Mouse (Mus musculus): ENCODE data around the gene Lgals1.

The Lgals1 gene

GRCm38 (mm10) chr15:78908982-78909381 lies 17.5 kb upstream of the Lgals1 start:
- no peak for DNase-seq (ENCODE audit: low read depth, low spot score)

- no peak for DNase-seq (ENCODE audit: low read depth, low spot score)
Measured at GRCm38 (mm10) chr15:78912040-78912439, 14.5 kb upstream of the Lgals1 start.

DNA sequence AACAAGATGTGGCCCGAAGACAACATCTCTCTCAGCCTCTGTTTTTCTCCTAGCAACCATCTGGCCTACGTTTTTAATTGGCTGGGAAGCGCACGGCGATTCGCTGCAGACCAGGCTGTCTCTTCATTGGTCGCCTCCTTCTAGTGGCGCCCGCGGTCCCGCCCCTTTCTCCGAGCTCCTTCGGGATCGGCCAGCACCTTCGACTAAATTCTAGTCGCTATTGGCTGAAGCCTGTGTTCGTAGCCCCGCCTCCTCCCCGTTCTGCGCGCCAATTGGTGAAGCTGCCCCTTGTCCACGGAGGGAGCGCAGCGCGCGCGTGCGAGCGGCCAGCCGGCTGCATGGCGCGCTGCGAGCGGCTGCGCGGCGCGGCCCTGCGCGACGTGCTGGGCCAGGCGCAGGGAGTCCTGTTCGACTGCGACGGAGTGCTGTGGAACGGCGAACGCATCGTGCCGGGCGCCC lies 12.9 kb upstream of the Lgals1 start, which contains the start of gene Pdxp:
Gene Pdxp (plus strand): TSS at position 288 of the 459 bp plus-strand sequence.
- peak; percentile 95 for DNase-seq (ENCODE audit: low read depth, low spot score)

DNA sequence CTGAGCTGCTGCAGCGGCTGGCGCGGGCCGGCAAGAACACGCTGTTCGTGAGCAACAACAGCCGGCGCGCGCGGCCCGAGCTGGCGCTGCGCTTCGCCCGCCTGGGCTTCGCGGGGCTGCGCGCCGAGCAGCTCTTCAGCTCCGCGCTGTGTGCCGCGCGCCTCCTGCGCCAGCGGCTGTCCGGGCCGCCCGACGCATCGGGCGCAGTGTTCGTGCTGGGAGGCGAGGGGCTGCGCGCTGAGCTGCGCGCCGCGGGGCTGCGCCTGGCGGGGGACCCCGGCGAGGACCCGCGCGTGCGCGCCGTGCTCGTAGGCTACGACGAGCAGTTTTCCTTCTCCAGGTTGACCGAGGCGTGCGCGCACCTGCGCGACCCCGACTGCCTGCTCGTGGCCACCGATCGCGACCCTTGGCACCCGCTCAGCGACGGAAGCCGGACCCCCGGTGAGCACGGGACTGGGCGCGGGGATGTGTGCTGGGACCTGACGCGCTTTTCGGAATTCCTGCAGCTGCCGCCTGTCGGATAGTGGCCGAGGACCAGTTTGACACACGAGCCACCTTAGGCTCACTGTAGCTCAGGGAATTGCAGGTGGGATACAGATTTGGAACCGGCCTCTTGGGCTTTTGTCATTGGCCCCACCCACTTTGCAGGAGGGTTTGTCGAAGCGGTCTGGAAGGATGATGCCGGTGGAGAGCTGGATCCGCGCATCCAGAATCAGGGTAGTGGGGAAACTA lies 12.3 kb upstream of the Lgals1 start:
- DNase-seq (ENCODE audit: low read depth, low spot score) = no peak

- no peak for DNase-seq (ENCODE audit: low read depth, low spot score)
Measured at GRCm38 (mm10) chr15:78914823-78915659, 11.5 kb upstream of the Lgals1 start.

DNA sequence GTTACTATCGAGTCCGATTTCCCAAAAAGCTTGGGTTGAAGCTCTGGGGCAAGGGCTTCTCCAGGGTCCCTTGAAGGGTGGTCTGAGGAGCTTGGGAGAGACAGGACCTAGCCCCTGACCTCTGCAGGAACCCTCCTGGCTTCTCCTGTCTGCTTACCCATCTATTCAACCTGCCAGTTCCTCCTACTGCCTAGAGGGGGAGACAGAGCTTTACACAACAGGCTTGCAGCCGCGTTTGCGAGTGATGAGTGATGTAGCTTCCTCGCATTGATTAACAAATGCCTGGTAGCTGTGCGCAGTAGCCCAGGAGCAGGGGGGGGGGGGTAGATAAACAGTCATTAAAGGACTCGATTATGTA lies 10.9 kb upstream of the Lgals1 start:
- no peak for DNase-seq (ENCODE audit: low read depth, low spot score)

DNA sequence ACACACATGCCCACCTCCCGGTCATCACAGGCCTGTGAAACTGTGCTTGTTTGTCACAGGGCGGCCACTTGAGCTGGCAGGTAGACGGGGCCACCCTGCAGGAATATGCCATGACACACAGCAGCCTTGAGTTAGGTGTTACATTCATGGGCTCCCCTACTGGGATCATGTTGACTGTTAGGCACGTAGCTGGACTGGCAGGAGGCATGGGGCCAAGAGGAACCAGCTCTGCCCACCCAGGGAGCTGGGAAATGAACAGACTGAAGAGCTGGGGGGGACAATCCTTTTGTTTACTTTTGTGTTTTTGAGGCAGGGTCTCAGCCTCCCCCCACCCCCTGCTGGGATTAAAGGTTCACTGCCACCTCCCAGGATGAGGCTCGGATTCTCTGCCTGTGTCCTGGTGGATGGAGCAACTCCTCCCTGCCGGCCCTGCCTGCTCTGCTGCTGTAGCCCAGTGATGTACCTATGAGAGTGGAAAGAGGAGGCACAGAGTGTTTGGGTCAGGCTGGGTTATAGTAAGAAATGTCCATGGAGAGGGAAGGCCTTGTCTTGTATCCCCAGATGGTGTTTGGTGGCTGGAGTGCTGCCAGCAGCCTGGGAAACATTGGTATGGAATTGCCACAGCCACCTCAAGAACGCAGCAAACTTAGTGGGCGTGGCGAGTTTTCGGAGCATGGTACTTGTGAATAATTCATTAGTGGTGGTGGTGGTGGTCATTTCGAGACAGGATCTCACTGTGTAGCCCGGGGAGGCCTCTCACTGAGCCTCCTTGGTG lies 10.3 kb upstream of the Lgals1 start:
- no peak for DNase-seq (ENCODE audit: low read depth, low spot score)

DNA sequence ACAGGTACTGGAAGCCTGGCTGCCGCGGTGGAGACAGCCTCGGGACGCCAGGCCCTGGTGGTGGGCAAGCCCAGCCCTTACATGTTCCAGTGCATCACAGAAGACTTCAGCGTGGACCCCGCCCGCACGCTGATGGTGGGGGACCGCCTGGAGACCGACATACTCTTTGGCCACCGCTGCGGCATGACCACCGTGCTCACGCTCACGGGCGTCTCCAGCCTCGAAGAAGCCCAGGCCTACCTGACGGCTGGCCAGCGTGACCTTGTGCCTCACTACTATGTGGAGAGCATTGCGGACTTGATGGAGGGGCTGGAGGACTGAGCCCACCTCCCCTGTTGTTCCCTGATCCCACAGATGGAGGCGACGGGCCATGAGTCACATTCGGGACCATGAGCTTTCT lies 8.4 kb upstream of the Lgals1 start:
- DNase-seq (ENCODE audit: low read depth, low spot score) = no peak

- no peak for DNase-seq (ENCODE audit: low read depth, low spot score)
Measured at GRCm38 (mm10) chr15:78919914-78920313, 6.6 kb upstream of the Lgals1 start.

DNA sequence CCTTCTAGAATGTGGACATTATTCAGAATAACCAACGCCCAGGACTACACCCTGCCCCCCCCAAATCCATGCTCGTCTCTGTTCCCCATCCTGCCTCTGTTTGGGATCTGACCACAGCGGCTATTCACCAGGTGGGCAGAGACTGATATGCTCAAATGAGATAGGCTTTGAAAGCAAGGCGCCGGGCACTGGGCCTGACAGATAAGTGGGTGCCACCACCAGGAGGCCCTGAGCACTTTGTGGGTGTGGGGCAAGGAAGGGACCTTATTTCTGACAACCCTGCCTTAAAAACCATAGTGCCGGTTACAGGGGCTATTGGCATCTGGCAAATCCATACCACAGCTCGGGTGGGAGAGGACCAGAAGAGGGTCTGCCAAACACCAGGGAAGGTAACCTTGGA lies 3.8 kb upstream of the Lgals1 start:
- DNase-seq (ENCODE audit: low read depth, low spot score) = no peak

GRCm38 (mm10) chr15:78923585-78923984 lies 2.9 kb upstream of the Lgals1 start:
- DNase-seq (ENCODE audit: low read depth, low spot score) = no peak

DNA sequence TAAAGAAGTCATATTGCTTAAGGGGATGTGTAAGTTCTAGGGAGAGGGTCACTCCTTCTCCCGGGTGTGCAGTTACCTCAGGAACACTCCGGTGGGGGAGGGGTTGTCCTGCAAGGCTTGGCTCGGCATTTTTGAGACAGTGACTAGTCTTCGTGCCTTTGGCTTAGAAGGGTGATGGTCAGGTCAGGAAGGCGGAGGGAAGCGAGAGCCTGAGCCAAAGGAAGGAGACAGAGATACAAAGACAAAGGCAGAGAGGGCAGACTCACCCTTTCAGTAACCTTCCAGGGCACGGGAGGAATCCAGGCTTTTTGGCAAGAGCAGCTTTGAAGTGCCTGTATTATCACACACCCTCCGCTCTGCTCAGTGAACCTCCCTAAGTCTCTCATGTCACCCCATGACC lies 1.4 kb upstream of the Lgals1 start:
- no peak for DNase-seq (ENCODE audit: low read depth, low spot score)

- DNase-seq (ENCODE audit: low read depth, low spot score) = no peak
Measured at GRCm38 (mm10) chr15:78927021-78927787, 679 bp downstream of the Lgals1 start.

DNA sequence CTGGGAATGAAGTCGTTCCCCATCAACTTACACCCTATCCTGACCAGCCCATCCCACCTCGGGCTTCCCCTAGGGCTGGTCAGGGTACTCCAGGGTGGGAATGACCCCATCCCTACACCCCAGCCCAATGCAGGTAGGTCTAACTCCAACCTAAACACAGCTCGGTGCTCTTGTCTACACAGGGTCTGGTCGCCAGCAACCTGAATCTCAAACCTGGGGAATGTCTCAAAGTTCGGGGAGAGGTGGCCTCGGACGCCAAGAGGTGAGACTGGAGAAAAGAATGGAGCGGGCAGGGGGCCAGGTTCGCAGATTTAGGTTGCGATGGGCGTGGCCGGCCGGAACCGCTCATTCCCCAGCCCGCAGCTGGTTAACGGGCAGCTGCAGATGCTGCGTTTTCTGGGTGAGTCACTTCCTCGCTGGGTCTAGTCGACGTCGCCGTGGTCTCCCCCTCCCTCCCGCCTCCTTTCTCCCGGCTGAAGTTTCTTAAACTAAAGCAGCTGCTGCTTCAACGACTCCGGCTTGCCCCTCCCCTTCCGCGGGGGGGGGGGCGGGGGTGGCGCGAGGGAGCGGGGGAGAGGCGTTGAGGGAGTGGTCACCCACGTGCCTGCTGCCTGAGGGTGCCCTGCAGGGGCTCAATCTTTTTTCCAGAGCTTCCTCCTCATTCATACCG lies 1.4 kb downstream of the Lgals1 start:
- DNase-seq (ENCODE audit: low read depth, low spot score) = no peak

DNA sequence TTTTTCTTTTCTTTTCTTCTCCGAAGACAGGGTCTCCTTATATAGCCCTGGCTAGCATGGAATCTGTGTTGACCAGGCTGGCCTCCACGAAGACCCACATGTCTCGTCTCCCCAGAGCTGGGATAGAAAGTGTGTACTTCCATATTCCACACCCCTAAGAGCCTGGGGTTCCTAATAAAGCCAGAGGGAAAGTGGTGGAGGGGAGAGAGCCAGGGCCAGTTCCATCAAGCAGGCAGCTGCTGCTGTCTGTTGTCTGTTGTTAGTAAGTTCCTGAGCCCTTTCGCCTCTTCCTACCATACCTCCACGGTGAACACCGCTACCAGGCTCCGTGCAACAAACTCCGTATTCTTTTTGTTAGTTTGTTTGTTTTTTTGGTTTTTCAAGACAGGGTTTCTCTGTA lies 2.0 kb downstream of the Lgals1 start:
- DNase-seq (ENCODE audit: low read depth, low spot score) = no peak

- DNase-seq (ENCODE audit: low read depth, low spot score) = no peak
Measured at GRCm38 (mm10) chr15:78930192-78930706, 3.7 kb downstream of the Lgals1 start.

DNA sequence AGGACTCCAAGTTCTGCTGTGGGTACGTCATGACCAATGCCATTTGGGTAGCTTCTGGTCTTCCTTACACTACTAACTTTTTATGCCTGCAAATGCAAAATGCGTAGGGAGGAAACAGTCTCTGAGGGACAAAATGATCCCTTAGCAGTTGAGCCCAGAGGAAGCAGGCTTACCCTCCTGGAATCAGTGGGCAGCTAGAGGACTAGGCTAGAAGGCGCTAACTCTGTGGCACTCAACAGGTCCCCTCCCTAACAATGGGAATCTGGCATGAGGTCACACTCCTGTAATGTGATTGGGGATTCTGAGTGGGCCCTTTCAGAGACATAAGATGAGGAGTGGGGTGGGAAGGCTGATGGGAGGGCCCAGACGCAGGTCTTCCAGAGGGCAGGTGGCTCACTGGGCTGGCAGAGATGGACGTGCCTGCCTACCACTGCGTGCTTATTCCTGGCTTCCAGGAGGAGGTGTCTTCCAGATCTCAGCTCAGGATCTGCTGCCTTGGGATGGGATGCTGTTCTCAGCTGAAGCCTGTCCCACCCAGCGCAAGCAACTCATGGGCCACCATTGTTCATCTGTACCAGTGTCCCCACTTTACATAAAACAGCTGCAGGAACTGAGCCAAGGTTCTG lies 4.4 kb downstream of the Lgals1 start:
- no peak for DNase-seq (ENCODE audit: low read depth, low spot score)

GRCm38 (mm10) chr15:78931577-78931976 lies 5.1 kb downstream of the Lgals1 start:
- DNase-seq (ENCODE audit: low read depth, low spot score) = no peak

DNA sequence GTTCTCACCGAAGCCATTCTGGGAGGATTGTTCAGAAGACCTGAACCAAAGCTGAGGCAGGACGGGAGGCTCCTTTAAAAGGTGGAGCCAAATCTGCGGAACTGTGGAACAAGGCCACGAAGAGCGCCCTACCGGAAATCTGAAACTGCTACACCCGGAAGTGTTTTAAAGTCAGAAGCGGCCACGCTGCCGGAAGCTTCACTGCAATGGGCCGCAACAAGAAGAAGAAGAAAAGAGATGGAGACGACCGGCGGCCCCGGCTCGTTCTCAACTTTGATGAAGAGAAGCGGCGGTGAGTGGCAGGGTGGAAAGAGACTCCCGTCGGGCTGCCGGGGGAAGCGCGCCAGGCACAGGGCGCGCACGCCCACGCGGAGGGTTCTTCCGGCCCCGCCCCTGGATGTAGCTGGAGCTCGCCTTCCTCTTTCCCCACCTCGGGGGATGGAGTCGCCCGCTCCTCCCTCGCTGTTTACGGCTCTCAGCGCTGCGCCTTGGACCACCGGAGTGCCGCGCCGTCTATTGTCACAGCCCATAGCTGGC lies 8.3 kb downstream of the Lgals1 start, which contains the start of gene Nol12:
Gene Nol12 (plus strand): TSS at position 150 of the 537 bp plus-strand sequence.
- DNase-seq (ENCODE audit: low read depth, low spot score) = peak; percentile 75

DNA sequence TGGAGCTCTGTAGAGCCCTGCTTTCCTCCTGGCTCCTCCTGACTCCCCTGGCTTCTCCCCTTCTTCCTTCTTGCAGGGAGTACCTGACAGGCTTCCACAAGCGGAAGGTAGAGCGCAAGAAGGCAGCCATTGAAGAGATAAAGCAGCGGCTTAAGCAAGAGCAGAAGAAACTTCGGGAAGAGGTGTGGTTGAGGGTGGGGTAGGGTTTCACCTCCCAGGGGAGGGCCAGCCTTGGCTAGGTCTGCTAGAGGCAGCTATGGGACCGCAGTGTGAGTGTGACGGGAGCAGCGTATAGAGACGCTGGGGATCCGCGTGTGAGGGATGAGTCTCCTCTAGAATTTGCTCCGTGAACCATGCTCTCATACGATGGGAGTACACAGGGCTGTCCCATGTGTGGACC lies 9.9 kb downstream of the Lgals1 start:
- DNase-seq (ENCODE audit: low read depth, low spot score) = no peak
